Mouse (Mus musculus): ENCODE results near the gene Kcnh2. TPM values are rescaled to one million over a fixed set of nuclear protein-coding genes. Genes with fewer than 3 reads are reported as not detected.

Kcnh2 gene
- polyA plus RNA-seq, 1 experiment from 2014 or later = 26.2 TPM

- WGBS = 8% methylated on average over 7 of the region's 7 CpGs
- Histone ChIP-seq H3K9ac (no peak overlapping the region), H3K4me3 (no peak overlapping the region), H3K4me2 (no peak overlapping the region), H3K4me1 (peaks cover 38% of the 10 kb centered on the region), H3K36me3 (no peaks in the 10 kb centered on the region), H3K27ac (replicated peaks) (no peak overlapping the region), H3K9me3 (no peaks in the 10 kb centered on the region), H3K27me3 (replicated peaks) (peaks cover 6% of the 10 kb centered on the region)
- no peak; the same call in 1 of the 2 replicates for ATAC-seq (ENCODE audit: extremely low read depth, insufficient number of reproducible peaks, low FRiP score, low TSS enrichment)
These were observed 6.1 kb upstream of the Kcnh2 start for GRCm38 (mm10) chr5:24357461-24357860.

GRCm38 (mm10) chr5:24356764-24357163 lies 5.4 kb upstream of the Kcnh2 start:
- Histone ChIP-seq H3K9me3 (no peaks in the 10 kb centered on the region), H3K27ac (replicated peaks) (no peak overlapping the region), H3K27me3 (replicated peaks) (peaks cover 6% of the 10 kb centered on the region), H3K4me2 (no peak overlapping the region), H3K4me1 (peaks cover 45% of the 10 kb centered on the region), H3K9ac (no peak overlapping the region), H3K4me3 (no peak overlapping the region), H3K36me3 (no peaks in the 10 kb centered on the region)
- no peak for ATAC-seq (ENCODE audit: extremely low read depth, insufficient number of reproducible peaks, low FRiP score, low TSS enrichment)
- WGBS = 56% methylated on average over 4 of the region's 4 CpGs

GRCm38 (mm10) chr5:24353327-24353726 lies 1.9 kb upstream of the Kcnh2 start:
- peak overlapping the region; percentile 87 for H3K4me2 ChIP-seq
- peaks cover 60% of the 10 kb centered on the region for H3K4me1 ChIP-seq
- no peaks in the 10 kb centered on the region for H3K9me3 ChIP-seq
- no peaks in the 10 kb centered on the region for H3K36me3 ChIP-seq
- peak overlapping the region; percentile 99 for H3K27ac ChIP-seq (replicated peaks)
- no peak for ATAC-seq (ENCODE audit: extremely low read depth, insufficient number of reproducible peaks, low FRiP score, low TSS enrichment)
- peak overlapping the region; percentile 74 for H3K9ac ChIP-seq
- H3K4me3 ChIP-seq = peak overlapping the region; percentile 90
- peaks cover 6% of the 10 kb centered on the region for H3K27me3 ChIP-seq (replicated peaks)
- WGBS = 13% methylated on average over 4 of the region's 4 CpGs

- peaks cover 70% of the 10 kb centered on the region for H3K4me1 ChIP-seq
- H3K27ac ChIP-seq (replicated peaks) = peak overlapping the region; percentile 99
- peaks cover 4% of the 10 kb centered on the region; the same call in 1 of the 2 replicates for H3K36me3 ChIP-seq
- peaks cover 6% of the 10 kb centered on the region for H3K27me3 ChIP-seq (replicated peaks)
- peak overlapping the region; percentile 99 for H3K9ac ChIP-seq
- H3K4me3 ChIP-seq = peak overlapping the region; percentile 90
- H3K9me3 ChIP-seq = no peaks in the 10 kb centered on the region
- 2% methylated on average over 24 of the region's 24 CpGs for WGBS
- H3K4me2 ChIP-seq = peak overlapping the region; percentile 87
- ATAC-seq (ENCODE audit: extremely low read depth, insufficient number of reproducible peaks, low FRiP score, low TSS enrichment) = peak; percentile 70
These were observed 951 bp upstream of the Kcnh2 start for GRCm38 (mm10) chr5:24352251-24352859.

GRCm38 (mm10) chr5:24351701-24352171 lies 332 bp upstream of the Kcnh2 start:
- peaks cover 76% of the 10 kb centered on the region for H3K4me1 ChIP-seq
- peak; percentile 70 for ATAC-seq (ENCODE audit: extremely low read depth, insufficient number of reproducible peaks, low FRiP score, low TSS enrichment)
- H3K4me2 ChIP-seq = peak overlapping the region; percentile 87
- peaks cover 6% of the 10 kb centered on the region for H3K27me3 ChIP-seq (replicated peaks)
- H3K27ac ChIP-seq (replicated peaks) = peak overlapping the region; percentile 99
- under 1% methylated on average over 38 of the region's 41 CpGs for WGBS
- peaks cover 10% of the 10 kb centered on the region for H3K36me3 ChIP-seq
- H3K4me3 ChIP-seq = peak overlapping the region; percentile 90
- peak overlapping the region; percentile 99 for H3K9ac ChIP-seq
- H3K9me3 ChIP-seq = no peaks in the 10 kb centered on the region

GRCm38 (mm10) chr5:24350531-24351250 lies 713 bp downstream of the Kcnh2 start:
- H3K27ac ChIP-seq (replicated peaks) = peak overlapping the region; percentile 99
- H3K36me3 ChIP-seq = peaks cover 21% of the 10 kb centered on the region
- 20% methylated on average over 15 of the region's 15 CpGs for WGBS
- ATAC-seq (ENCODE audit: extremely low read depth, insufficient number of reproducible peaks, low FRiP score, low TSS enrichment) = no peak
- H3K9me3 ChIP-seq = no peaks in the 10 kb centered on the region
- H3K4me2 ChIP-seq = peak overlapping the region; percentile 87
- H3K27me3 ChIP-seq (replicated peaks) = peaks cover 6% of the 10 kb centered on the region
- H3K4me3 ChIP-seq = peak overlapping the region; percentile 90
- H3K9ac ChIP-seq = peak overlapping the region; percentile 99
- peaks cover 83% of the 10 kb centered on the region for H3K4me1 ChIP-seq

GRCm38 (mm10) chr5:24350073-24350472 lies 1.3 kb downstream of the Kcnh2 start:
- peaks cover 27% of the 10 kb centered on the region for H3K36me3 ChIP-seq
- H3K9ac ChIP-seq = peak overlapping the region; percentile 99
- peaks cover 87% of the 10 kb centered on the region for H3K4me1 ChIP-seq
- H3K27me3 ChIP-seq (replicated peaks) = peaks cover 6% of the 10 kb centered on the region
- H3K9me3 ChIP-seq = no peaks in the 10 kb centered on the region
- no peak for ATAC-seq (ENCODE audit: extremely low read depth, insufficient number of reproducible peaks, low FRiP score, low TSS enrichment)
- H3K27ac ChIP-seq (replicated peaks) = peak overlapping the region; percentile 99
- peak overlapping the region; percentile 87 for H3K4me2 ChIP-seq
- peak overlapping the region; percentile 90 for H3K4me3 ChIP-seq
- 26% methylated on average over 3 of the region's 3 CpGs for WGBS

GRCm38 (mm10) chr5:24348546-24348945 lies 2.9 kb downstream of the Kcnh2 start:
- ATAC-seq (ENCODE audit: extremely low read depth, insufficient number of reproducible peaks, low FRiP score, low TSS enrichment) = no peak
- WGBS = under 1% methylated on average over 30 of the region's 30 CpGs
- Histone ChIP-seq H3K36me3 (peaks cover 33% of the 10 kb centered on the region), H3K9ac (peak overlapping the region; percentile 99), H3K9me3 (no peaks in the 10 kb centered on the region), H3K4me2 (peak overlapping the region; percentile 87), H3K27ac (replicated peaks) (peak overlapping the region; percentile 99), H3K4me3 (peak overlapping the region; percentile 90), H3K4me1 (peaks cover 87% of the 10 kb centered on the region), H3K27me3 (replicated peaks) (peaks cover under 1% of the 10 kb centered on the region; the same call in 1 of the 2 replicates)

- peak overlapping the region; percentile 99 for H3K27ac ChIP-seq (replicated peaks)
- H3K4me2 ChIP-seq = peak overlapping the region; percentile 87
- H3K4me1 ChIP-seq = peaks cover 87% of the 10 kb centered on the region
- H3K9ac ChIP-seq = peak overlapping the region; percentile 99
- WGBS = under 1% methylated on average over 41 of the region's 41 CpGs
- H3K9me3 ChIP-seq = no peaks in the 10 kb centered on the region
- no peaks in the 10 kb centered on the region; the same call in 1 of the 2 replicates for H3K27me3 ChIP-seq (replicated peaks)
- ATAC-seq (ENCODE audit: extremely low read depth, insufficient number of reproducible peaks, low FRiP score, low TSS enrichment) = no peak
- peaks cover 33% of the 10 kb centered on the region for H3K36me3 ChIP-seq
- H3K4me3 ChIP-seq = peak overlapping the region; percentile 90
These were observed 3.3 kb downstream of the Kcnh2 start for GRCm38 (mm10) chr5:24348128-24348527.

- ATAC-seq (ENCODE audit: extremely low read depth, insufficient number of reproducible peaks, low FRiP score, low TSS enrichment) = no peak
- H3K9ac ChIP-seq = peak overlapping the region; percentile 99
- peak overlapping the region; percentile 87 for H3K4me2 ChIP-seq
- H3K36me3 ChIP-seq = peaks cover 33% of the 10 kb centered on the region
- H3K9me3 ChIP-seq = no peaks in the 10 kb centered on the region
- H3K4me1 ChIP-seq = peaks cover 87% of the 10 kb centered on the region
- H3K27ac ChIP-seq (replicated peaks) = 0 out of 2 replicates have a peak overlapping the region, but pooled peaks have one; percentile 1
- H3K27me3 ChIP-seq (replicated peaks) = no peaks in the 10 kb centered on the region; the same call in 1 of the 2 replicates
- WGBS = 41% methylated on average over 7 of the region's 7 CpGs
- peak overlapping the region; percentile 90 for H3K4me3 ChIP-seq
These were observed 4.1 kb downstream of the Kcnh2 start for GRCm38 (mm10) chr5:24347186-24347875.

- peaks cover 33% of the 10 kb centered on the region for H3K36me3 ChIP-seq
- WGBS = 63% methylated on average over 7 of the region's 7 CpGs
- H3K27me3 ChIP-seq (replicated peaks) = no peaks in the 10 kb centered on the region; the same call in 1 of the 2 replicates
- no peak overlapping the region for H3K4me3 ChIP-seq
- no peak overlapping the region for H3K4me2 ChIP-seq
- H3K4me1 ChIP-seq = peaks cover 92% of the 10 kb centered on the region
- H3K27ac ChIP-seq (replicated peaks) = no peak overlapping the region
- H3K9ac ChIP-seq = no peak overlapping the region
- no peak for ATAC-seq (ENCODE audit: extremely low read depth, insufficient number of reproducible peaks, low FRiP score, low TSS enrichment)
- no peaks in the 10 kb centered on the region for H3K9me3 ChIP-seq
These were observed 5.1 kb downstream of the Kcnh2 start for GRCm38 (mm10) chr5:24346313-24346712.
